Mouse (Mus musculus) MEL-GATA-1-ER (cell line): ENCODE measurements around the gene Pip4p1.
"Not testable (repeated sequence)": the region's sequence is repeated elsewhere in the genome, so short reads cannot be mapped to it uniquely, and the experiment has no call there.

Experiments
- DNase-seq: peaks from one replicate; pipeline ENCODE4 v3.0.0-alpha.2; 2012; ENCODE audit warnings: low read depth; ENCODE audit errors: extremely low read depth

Pip4p1 gene

DNA sequence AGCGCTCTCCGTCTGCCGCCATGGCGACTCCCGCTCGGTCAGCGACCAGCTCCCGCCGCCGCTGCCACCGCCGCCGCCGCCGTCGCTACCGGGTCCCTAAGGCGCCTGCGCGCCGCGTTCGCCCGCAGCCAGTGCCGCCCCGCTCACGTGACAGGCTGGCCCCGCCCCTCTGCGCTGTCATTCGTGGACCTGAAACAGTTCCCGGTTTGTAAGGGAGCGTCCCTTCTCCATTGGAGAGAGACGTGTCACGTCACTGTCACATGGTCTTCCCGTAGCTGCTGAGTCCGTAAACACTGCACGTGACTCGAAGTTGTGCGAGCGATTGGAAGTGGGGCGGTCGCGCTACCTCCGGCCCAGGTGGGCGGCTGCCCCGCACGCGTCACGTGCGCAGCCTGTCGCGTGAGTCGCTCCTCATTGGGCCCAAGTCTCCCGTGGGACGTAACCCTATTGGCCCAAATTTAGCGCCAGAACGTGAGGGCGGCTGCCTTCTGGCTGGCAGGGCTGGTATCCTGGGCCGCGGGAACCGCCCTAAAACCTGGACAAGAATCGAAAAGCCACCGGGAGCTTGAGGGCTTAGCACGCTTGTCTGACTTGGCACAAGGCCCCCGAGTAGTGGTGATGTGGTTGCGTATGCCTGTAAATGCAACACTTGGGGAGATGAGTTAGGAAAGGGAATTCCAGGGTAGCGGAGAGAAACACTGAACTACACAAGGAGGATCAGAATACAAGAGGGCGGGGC is at the start of gene Pip4p1, which contains the start of gene Pnp:
Gene Pip4p1, minus strand, starts transcription at position 103 of the 739 bp plus-strand sequence.
Gene Pnp, plus strand, starts transcription at position 329 of the 739 bp plus-strand sequence.
- DNase-seq: peak; percentile 100

DNA sequence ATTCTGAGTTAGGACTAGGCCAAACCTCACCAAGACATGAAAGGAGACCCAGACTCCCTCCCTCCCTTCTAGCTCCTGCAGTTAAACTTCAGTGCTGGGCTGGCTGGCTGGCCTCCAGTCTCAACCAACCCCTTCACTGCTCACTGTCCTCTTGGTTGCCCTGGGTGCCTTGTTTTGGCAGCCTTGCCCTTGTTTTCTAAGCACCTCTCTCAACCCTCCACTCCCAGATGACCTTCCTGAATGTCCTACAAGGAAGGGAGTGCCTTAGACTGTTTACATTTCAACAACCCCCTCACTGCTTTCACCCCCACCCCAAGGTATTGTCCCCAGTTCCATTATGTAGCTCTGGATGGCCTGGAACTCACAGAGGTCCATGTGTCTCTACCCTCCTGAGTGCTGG is 49.0 kb upstream of the Pip4p1 start:
- no peak for DNase-seq

- DNase-seq: not testable (repeated sequence)
These were observed 47.8 kb upstream of the Pip4p1 start for GRCm38 (mm10) chr14:50978451-50978850.

DNA sequence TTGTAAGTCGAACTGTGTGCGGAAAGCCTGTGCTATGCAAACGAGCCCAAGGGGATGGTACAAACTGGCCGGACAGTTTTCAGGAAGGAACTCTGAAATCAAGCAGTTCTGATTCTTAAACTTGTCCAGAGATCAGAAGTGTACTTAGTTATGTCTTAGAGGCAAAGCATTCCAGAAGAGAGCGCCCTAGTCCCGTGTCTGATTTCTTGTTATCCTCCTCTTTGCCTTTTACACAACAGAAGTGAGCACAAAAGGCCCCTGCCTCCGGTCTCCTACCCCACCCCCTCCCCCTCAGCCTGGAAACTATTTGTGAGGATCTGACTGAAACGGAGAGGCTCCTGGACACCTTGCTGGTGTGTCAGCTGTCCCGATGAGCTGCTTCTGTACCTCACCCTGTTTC is 46.0 kb upstream of the Pip4p1 start:
- no peak for DNase-seq

GRCm38 (mm10) chr14:50975001-50975400 is 44.3 kb upstream of the Pip4p1 start:
- DNase-seq: no peak

DNA sequence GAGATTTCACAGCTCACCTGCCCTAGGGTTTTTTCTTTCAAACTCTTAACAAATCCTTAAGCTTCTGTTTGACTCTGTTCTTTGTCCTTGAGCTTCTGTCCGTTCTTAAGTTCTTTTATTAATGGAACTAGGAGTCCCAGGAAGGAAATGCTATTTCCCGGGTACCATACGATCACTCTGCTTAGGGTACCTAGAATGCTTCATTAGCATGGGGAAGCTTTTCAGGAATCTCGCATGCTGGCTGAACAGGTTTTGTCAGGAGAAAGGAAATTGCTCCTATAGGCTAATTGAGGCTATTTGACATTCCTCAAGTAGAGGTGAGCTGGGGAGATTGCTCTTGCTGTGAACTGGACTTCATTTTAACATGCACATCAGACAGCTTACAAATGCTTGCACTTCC is 43.0 kb upstream of the Pip4p1 start:
- no peak for DNase-seq

- not testable (repeated sequence) for DNase-seq
These were observed 42.4 kb upstream of the Pip4p1 start for GRCm38 (mm10) chr14:50973054-50973453.

DNA sequence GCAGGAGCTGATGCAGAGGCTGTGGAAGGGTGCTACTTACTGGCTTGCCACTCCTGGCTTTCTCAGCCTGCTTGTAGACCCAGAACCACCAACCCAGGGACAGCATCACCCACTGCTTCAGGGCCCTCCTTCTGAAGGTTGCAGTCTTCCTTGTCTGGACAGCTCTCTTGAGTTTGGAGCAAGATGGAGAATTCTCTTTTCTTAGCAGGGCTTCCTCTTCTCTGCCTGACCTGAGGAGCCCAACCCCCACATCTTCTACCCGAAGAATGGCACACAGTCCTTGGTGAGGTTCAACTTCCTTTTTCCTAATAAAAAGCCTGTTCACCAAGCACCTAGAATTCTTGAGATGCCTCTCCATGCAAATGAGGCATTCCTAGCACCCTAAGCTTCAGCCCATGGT is 40.2 kb upstream of the Pip4p1 start:
- peak; percentile 25 for DNase-seq

- DNase-seq: no peak
These were observed 39.2 kb upstream of the Pip4p1 start for GRCm38 (mm10) chr14:50969558-50970544.

- DNase-seq: no peak
These were observed 38.4 kb upstream of the Pip4p1 start for GRCm38 (mm10) chr14:50969041-50969440.

DNA sequence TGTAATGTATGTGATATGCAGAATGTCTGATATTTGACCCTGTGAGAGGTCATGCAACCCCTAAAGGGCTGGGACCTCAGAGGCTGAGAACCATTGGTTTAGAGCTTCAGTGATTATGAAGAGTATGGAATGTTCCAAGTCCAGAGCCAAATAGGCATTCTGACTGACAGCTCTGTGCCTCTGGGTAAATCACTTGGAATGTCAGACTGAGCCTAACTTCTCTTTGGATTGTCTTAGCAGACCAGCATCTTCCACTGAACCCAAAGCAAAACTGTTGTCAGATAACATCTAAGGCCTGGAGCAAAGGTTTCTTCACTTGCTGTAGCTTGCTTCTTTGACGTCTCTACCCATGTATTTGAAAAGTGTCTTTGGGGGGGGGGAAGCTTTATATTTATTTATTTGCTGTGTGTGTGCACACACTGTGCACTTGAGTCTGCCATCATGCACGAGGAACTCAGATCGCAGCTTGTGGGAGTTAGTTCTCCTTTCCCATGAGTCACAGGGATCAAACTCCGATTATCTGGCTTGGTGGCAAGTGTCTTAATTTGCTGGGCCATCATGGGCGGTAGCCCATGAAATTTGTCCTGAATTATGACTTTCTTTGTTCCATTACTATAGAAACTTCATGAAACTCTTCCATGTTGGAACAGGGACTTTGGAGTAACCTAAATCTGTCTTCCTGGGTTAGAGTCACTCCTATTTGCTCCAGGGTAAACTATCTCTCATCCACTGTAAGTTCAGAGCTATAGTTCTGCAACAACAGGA is 37.7 kb upstream of the Pip4p1 start:
- DNase-seq: no peak

- not testable (repeated sequence) for DNase-seq
These were observed 27.8 kb upstream of the Pip4p1 start for GRCm38 (mm10) chr14:50958289-50958995.

GRCm38 (mm10) chr14:50957146-50957545 is 26.5 kb upstream of the Pip4p1 start:
- DNase-seq: not testable (repeated sequence)

- DNase-seq: not testable (repeated sequence)
These were observed 26.1 kb upstream of the Pip4p1 start for GRCm38 (mm10) chr14:50956724-50957123.

DNA sequence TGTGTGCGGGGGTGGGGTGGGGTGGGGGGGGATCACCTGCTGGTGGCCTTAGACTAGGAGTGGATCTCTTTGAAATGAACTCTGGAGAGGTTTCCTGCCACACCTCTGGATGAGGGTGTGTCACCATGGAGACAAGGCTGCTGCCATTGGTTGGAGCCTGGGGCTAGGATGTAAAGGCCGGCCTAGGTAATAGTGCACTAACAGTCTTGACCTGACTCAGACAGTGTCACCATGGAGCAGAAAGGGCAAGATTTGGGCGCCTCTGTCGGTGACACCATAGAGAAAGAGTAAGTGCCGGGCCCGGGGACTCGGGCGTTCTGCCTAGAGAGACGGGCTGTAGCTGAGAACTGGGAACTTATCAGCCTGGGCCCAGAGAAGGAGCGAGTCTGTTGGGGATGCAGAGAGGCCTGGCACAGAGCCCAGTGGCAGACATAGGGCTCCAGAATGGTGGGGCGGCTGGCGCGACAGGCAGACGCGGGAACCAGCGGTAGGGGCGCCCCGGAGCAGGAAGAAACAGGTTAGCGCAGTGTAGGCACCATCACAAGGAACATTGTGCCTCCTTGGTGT is 25.4 kb upstream of the Pip4p1 start, which contains the start of gene Pnp2:
Gene Pnp2, plus strand, starts transcription at position 51 of the 567 bp plus-strand sequence.
- DNase-seq: not testable (repeated sequence)

DNA sequence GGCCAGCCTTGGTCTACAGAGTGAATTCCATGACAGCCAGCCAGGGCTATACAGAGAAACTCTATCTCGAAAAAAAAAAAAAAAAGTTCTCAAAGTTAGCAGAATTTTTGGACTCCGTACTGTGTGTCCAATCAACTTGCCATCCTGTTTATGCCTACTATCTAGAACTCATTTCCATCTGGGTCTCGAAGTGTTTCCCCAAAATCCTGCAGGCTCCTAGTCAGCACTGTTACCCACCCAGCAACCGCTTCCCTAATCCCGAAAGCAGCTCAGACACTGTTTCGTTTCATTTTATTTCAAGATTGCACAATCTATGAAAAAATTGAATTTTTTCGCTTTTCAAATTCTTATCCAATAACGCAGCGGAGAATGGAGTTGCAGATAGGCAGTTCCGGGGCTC is 24.8 kb upstream of the Pip4p1 start:
- DNase-seq: no peak

- DNase-seq: not testable (repeated sequence)
These were observed 14.9 kb upstream of the Pip4p1 start for GRCm38 (mm10) chr14:50945526-50945925.

DNA sequence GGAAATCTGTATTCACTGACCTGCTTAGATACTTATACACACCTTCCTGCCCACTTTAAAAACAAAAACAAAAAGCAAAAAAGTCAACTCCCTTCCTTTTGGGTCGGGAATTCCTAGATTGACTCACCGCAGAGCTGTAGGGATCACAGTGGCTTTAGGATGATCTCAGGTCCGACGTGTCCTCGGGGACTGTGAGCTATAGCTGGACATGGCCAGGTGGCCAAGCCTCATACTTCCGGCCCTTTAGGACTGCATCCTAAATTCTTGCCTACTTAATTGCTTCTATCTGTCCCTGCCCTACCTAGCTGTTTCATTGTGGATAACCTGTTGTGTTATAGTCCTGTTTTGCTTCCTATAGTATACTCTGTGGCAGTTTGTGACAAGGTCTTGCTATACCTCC is 14.4 kb upstream of the Pip4p1 start:
- DNase-seq: not testable (repeated sequence)

GRCm38 (mm10) chr14:50944668-50945033 is 14.0 kb upstream of the Pip4p1 start:
- not testable (repeated sequence) for DNase-seq
